Mouse (Mus musculus): ENCODE data around the gene Mrps12.

DNA sequence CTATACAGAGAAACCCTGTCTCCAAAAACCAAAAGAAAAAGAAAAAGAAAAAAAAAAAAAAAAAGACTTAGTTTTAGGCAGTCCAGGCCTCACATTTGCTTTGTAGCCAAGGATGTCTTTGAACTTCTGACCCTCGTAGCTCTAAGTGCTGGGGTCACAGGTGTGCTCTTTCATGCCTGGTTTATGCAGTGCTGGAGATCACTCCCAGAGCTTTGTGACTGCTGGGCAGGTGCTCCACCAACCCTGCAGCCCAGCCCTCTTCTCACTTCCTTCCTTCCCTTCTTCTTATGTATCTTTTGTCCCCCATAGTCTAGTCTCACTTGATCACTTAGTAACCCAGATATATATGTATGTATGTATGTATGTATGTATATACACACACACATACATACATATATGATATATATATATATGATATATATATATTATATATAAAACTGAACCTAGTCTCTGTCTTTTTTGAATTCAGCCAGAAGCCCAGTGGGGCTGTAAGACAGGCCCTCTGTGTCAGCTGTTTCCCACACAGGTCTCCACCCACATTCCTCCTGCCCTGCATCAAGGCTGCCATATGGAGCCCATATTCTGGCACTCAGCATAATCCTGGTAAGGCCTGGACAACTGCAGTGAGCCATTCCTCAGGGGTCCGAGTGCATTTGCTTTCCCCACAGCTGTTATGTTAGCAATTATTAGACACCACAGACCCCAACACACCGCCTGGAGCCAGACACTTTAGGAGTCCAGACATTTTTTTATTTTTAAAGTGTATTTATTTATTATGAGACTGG is 20.7 kb downstream of the Mrps12 start:
- TF ChIP-seq CTCF (IDR thresholded peaks at IDR 0.05; ENCODE audit: borderline replicate concordance, control insufficient read depth, extremely low read depth, insufficient read depth, low read length, poor library complexity) (no peak), POLR2A (IDR thresholded peaks at IDR 0.05; ENCODE audit: control insufficient read depth, extremely low read depth, insufficient read depth, low read length, poor library complexity) (no peak)

Data from thymus, adult 2 months (tissue).